Mouse (Mus musculus) E14TG2a.4 (cell line): Measurements from ENCODE around the gene Gm10197.

Experiments used
- CTCF ChIP-seq: conservative IDR thresholded peaks from 2 replicates; pipeline ENCODE4 v1.5.1; 2014; ENCODE audit warnings: low read length
- POU5F1 ChIP-seq: IDR thresholded peaks from 2 replicates; pipeline ENCODE4 v1.6.1; 2014; ENCODE audit warnings: low read length, borderline replicate concordance

- no peak for TF ChIP-seq CTCF
- no peak for TF ChIP-seq POU5F1
These were observed 36.8 kb upstream of the Gm10197 start for GRCm38 (mm10) chr19:53408398-53408797.
